Mouse (Mus musculus): ENCODE results near the gene Ccdc58.
"Not testable (repeated sequence)": the region's sequence is repeated elsewhere in the genome, so short reads cannot be mapped to it uniquely, and the experiment has no call there.

Ccdc58 gene

GRCm38 (mm10) chr16:36071450-36072379 is at the start of gene Ccdc58, which contains the start of gene Fam162a:
Gene Ccdc58 (plus strand): TSS chr16:36071685.
Gene Fam162a (minus strand): TSS chr16:36071594.
- DNase-seq (ENCODE audit: low spot score in 2 of 2) = peak; percentile 84 to 86

GRCm38 (mm10) chr16:36028120-36028519 is 43.4 kb upstream of the Ccdc58 start:
- DNase-seq (ENCODE audit: low spot score in 2 of 2) = not testable (repeated sequence)

- DNase-seq (ENCODE audit: low spot score in 2 of 2) = peak; percentile 90 to 94
Observed at GRCm38 (mm10) chr16:36040640-36041624, 30.6 kb upstream of the Ccdc58 start, which contains the start of gene Wdr5b. Gene Wdr5b (plus strand): TSS chr16:36041190.

GRCm38 (mm10) chr16:36041625-36042020 is 29.9 kb upstream of the Ccdc58 start:
- no peak for DNase-seq (ENCODE audit: low spot score in 2 of 2)

- no peak for DNase-seq (ENCODE audit: low spot score in 2 of 2)
Observed at GRCm38 (mm10) chr16:36043073-36043472, 28.4 kb upstream of the Ccdc58 start.

- no peak for DNase-seq (ENCODE audit: low spot score in 2 of 2)
Observed at GRCm38 (mm10) chr16:36043964-36044363, 27.5 kb upstream of the Ccdc58 start.

GRCm38 (mm10) chr16:36047538-36047937 is 23.9 kb upstream of the Ccdc58 start:
- DNase-seq (ENCODE audit: low spot score in 2 of 2) = no peak

GRCm38 (mm10) chr16:36051491-36051890 is 20.0 kb upstream of the Ccdc58 start:
- DNase-seq (ENCODE audit: low spot score in 2 of 2) = no peak

GRCm38 (mm10) chr16:36053524-36054275 is 17.8 kb upstream of the Ccdc58 start:
- no peak for DNase-seq (ENCODE audit: low spot score in 2 of 2)

GRCm38 (mm10) chr16:36054920-36055319 is 16.6 kb upstream of the Ccdc58 start:
- no peak for DNase-seq (ENCODE audit: low spot score in 2 of 2)

- no peak for DNase-seq (ENCODE audit: low spot score in 2 of 2)
Observed at GRCm38 (mm10) chr16:36056416-36056815, 15.1 kb upstream of the Ccdc58 start.

- DNase-seq (ENCODE audit: low spot score in 2 of 2) = no peak
Observed at GRCm38 (mm10) chr16:36057933-36058475, 13.5 kb upstream of the Ccdc58 start.

GRCm38 (mm10) chr16:36062534-36062933 is 9.0 kb upstream of the Ccdc58 start:
- DNase-seq (ENCODE audit: low spot score in 2 of 2) = not testable (repeated sequence)

GRCm38 (mm10) chr16:36063315-36063714 is 8.2 kb upstream of the Ccdc58 start:
- DNase-seq (ENCODE audit: low spot score in 2 of 2) = no peak

- DNase-seq (ENCODE audit: low spot score in 2 of 2) = no peak
Observed at GRCm38 (mm10) chr16:36064904-36065303, 6.6 kb upstream of the Ccdc58 start.

- no peak for DNase-seq (ENCODE audit: low spot score in 2 of 2)
Observed at GRCm38 (mm10) chr16:36067694-36068093, 3.8 kb upstream of the Ccdc58 start.

GRCm38 (mm10) chr16:36068356-36068755 is 3.1 kb upstream of the Ccdc58 start:
- DNase-seq (ENCODE audit: low spot score in 2 of 2) = no peak

- no peak for DNase-seq (ENCODE audit: low spot score in 2 of 2)
Observed at GRCm38 (mm10) chr16:36069819-36070575, 1.5 kb upstream of the Ccdc58 start.

GRCm38 (mm10) chr16:36071071-36071449 is 425 bp upstream of the Ccdc58 start:
- DNase-seq (ENCODE audit: low spot score in 2 of 2) = no peak

GRCm38 (mm10) chr16:36072410-36073011 is 1.0 kb downstream of the Ccdc58 start:
- no peak for DNase-seq (ENCODE audit: low spot score in 2 of 2)
